Mouse (Mus musculus): Measurements from ENCODE around the gene Ooep. TPM values are rescaled to one million over a fixed set of nuclear protein-coding genes. Genes with fewer than 3 reads are reported as not detected.

The Ooep gene
- polyA plus RNA-seq (2014; fragmentation: Illumina TruSeq; extraction: RNeasy Lipid Tissue Mini Kit (QIAGEN cat#74804); ENCODE audit: low read depth, low replicate concordance): not detected

DNA sequence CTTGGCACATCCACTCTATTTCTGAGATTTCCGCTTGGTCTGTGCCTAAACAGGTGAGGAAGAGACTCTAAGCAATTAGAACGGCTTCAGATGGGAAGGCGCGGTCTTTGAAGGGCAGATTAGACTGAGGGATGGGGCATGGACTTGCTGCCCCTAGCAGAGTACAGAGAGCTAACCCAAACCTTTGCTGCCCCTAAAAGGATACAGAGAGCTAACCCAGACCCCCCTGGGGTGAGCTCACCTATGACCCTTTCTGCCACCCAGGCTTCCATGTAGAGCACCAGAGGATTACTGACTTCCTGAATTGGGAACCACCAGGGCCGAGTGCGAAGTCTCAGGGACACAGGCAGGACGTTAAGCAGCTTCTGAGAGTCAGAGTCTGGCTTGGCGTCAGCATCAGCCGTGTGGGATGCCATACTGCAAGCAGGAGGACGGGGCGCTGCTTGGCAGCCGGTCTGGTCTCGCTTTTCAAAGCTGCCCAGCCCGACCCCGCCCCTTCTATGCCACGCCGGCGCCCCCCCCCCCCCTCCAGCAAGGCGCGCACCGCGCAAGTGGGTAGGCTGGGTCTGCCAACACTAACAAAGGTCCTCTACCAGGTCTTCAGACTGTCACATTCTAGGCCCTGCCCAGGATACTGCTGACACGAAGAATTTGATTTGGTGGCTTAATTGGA is at the start of gene Ooep:
Gene Ooep (minus strand): TSS at position 613 of the 673 bp plus-strand sequence.

DNA sequence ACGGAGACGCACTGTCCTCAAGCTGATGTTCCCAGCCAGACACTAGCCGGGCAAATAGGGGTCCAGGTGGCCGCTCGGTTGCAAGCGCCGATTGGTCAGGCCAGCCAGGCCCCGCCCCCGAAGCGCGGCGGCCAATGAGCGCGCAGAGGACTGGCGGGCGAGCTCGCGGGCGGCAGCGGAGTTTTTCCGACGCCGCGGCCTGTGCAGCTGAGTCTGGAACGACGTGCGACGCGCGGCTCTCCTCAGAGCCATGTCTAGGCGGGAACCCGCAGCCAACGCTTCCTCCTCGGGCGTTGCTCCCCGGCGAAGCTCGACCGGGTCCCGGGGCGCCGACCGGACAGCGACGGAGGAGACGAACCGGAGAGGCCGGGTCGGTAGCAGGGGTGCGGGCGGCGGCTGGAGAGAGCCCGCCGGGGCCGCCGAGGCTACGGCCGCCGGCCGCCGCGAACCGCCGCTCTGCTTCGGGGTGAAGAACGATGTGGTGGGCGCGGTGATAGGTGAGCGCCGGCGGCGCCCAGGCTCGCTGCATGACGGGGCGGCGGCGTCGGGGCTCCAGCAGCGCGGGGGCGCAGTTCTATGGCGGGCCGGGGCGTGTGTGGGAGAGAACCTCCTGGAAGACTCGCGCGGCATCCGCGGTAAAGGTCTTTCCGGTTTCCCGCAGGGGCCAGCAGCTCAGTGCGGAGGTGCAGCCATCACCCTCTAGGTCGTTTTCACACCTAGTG is 17.3 kb upstream of the Ooep start, which contains the start of gene Ddx43:
Gene Ddx43 (plus strand): TSS at position 148 of the 722 bp plus-strand sequence.

DNA sequence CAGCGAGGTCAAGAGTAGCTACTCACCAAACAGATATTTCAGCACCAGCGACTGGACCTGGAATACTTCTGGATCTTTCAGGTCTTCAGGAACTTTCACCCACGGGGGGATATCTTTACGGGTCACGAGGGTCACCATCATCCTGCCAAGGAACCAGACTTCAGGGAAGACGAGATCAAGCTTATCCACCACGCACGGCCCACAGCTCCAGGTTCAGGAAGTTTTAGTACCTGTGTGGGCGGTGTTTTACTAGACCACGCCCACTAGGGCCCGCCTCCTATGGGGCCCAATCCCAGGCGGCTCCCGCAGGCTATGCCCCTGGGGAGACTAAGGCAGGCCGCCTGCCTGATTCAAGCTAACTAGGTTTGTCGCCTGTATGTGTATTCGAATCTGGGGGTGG is 10.6 kb downstream of the Ooep start, which contains the start of gene Dppa5a:
Gene Dppa5a (minus strand): TSS at position 219 of the 400 bp plus-strand sequence.

DNA sequence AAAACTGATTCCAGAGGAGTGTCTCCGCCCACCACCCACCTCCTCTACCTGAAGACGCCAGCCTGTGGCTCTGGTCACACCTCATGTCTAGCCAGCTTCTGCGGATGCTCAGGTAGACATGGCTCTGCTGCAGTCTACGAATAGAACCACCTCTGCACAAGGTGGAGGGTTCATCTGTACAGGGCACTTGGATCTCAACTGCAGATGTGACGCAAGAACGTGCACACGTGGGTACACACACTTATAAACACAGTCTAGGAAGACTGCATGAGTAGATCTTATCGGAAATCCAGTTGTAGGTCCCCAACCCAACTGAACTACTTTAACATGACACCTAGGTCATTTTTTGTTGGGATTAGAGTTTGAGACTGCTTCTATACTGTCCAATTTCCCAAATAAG is 22.9 kb downstream of the Ooep start, which contains the start of gene Gsta2:
Gene Gsta2 (minus strand): TSS at position 178 of the 400 bp plus-strand sequence.

DNA sequence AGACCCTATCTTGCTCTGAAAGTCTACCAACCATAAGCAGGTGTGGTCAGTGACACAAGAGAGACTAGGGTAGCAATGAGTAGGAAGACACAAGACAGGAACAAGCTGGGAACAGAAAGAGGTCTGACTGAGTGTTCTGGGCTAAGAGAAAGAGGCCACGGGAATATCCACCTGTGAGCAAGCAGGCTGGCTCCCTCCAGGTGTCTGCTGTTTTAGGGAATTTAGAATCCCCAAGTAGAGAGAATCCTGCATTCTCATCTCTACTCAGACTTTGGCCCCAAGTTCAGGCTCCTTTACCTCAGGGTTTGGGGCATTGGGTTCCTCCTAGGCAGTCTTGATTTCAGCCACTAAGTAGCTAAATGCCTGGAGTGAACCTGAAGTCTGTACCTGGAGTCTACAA is 51.2 kb downstream of the Ooep start, which contains the start of gene Omt2b:
Gene Omt2b (plus strand): TSS at position 301 of the 400 bp plus-strand sequence.

Other genes with a start within 250 kb of the Ooep start
- gene Gsta4, start 196.0 kb downstream of the Ooep start, polyA plus RNA-seq (2014; fragmentation: Illumina TruSeq; extraction: RNeasy Lipid Tissue Mini Kit (QIAGEN cat#74804); ENCODE audit: low read depth, low replicate concordance): 80.6 TPM
- 12.1 TPM for gene Gsta1, start 148.1 kb downstream of the Ooep start, polyA plus RNA-seq (2014; fragmentation: Illumina TruSeq; extraction: RNeasy Lipid Tissue Mini Kit (QIAGEN cat#74804); ENCODE audit: low read depth, low replicate concordance)
- 1.8 TPM for gene Gm3776, start 121.6 kb downstream of the Ooep start, polyA plus RNA-seq (2014; fragmentation: Illumina TruSeq; extraction: RNeasy Lipid Tissue Mini Kit (QIAGEN cat#74804); ENCODE audit: low read depth, low replicate concordance)
- 0.85 TPM for gene Gm10639, start 88.8 kb downstream of the Ooep start, polyA plus RNA-seq (2014; fragmentation: Illumina TruSeq; extraction: RNeasy Lipid Tissue Mini Kit (QIAGEN cat#74804); ENCODE audit: low read depth, low replicate concordance)
- gene Omt2a, start 63.9 kb downstream of the Ooep start, polyA plus RNA-seq (2014; fragmentation: Illumina TruSeq; extraction: RNeasy Lipid Tissue Mini Kit (QIAGEN cat#74804); ENCODE audit: low read depth, low replicate concordance): not detected
- gene Omt2b, start 51.1 kb downstream of the Ooep start, polyA plus RNA-seq (2014; fragmentation: Illumina TruSeq; extraction: RNeasy Lipid Tissue Mini Kit (QIAGEN cat#74804); ENCODE audit: low read depth, low replicate concordance): not detected
- gene Gsta2, start 22.9 kb downstream of the Ooep start, polyA plus RNA-seq (2014; fragmentation: Illumina TruSeq; extraction: RNeasy Lipid Tissue Mini Kit (QIAGEN cat#74804); ENCODE audit: low read depth, low replicate concordance): 236 TPM
- gene Dppa5a, start 10.5 kb downstream of the Ooep start, polyA plus RNA-seq (2014; fragmentation: Illumina TruSeq; extraction: RNeasy Lipid Tissue Mini Kit (QIAGEN cat#74804); ENCODE audit: low read depth, low replicate concordance): not detected
- not detected for gene Ddx43, start 17.1 kb upstream of the Ooep start, polyA plus RNA-seq (2014; fragmentation: Illumina TruSeq; extraction: RNeasy Lipid Tissue Mini Kit (QIAGEN cat#74804); ENCODE audit: low read depth, low replicate concordance)
- 0.45 TPM for gene Cgas, start 64.5 kb upstream of the Ooep start, polyA plus RNA-seq (2014; fragmentation: Illumina TruSeq; extraction: RNeasy Lipid Tissue Mini Kit (QIAGEN cat#74804); ENCODE audit: low read depth, low replicate concordance)
- gene Mto1, start 69.5 kb upstream of the Ooep start, polyA plus RNA-seq (2014; fragmentation: Illumina TruSeq; extraction: RNeasy Lipid Tissue Mini Kit (QIAGEN cat#74804); ENCODE audit: low read depth, low replicate concordance): 15.4 TPM
- gene Gm17324, start 70.1 kb upstream of the Ooep start, polyA plus RNA-seq (2014; fragmentation: Illumina TruSeq; extraction: RNeasy Lipid Tissue Mini Kit (QIAGEN cat#74804); ENCODE audit: low read depth, low replicate concordance): not detected
- 3,578 TPM for gene Eef1a1, start 110.4 kb upstream of the Ooep start, polyA plus RNA-seq (2014; fragmentation: Illumina TruSeq; extraction: RNeasy Lipid Tissue Mini Kit (QIAGEN cat#74804); ENCODE audit: low read depth, low replicate concordance)
- 20.1 TPM for gene Slc17a5, start 209.3 kb upstream of the Ooep start, polyA plus RNA-seq (2014; fragmentation: Illumina TruSeq; extraction: RNeasy Lipid Tissue Mini Kit (QIAGEN cat#74804); ENCODE audit: low read depth, low replicate concordance)
- gene Cd109, start 236.8 kb upstream of the Ooep start, polyA plus RNA-seq (2014; fragmentation: Illumina TruSeq; extraction: RNeasy Lipid Tissue Mini Kit (QIAGEN cat#74804); ENCODE audit: low read depth, low replicate concordance): not detected

All from liver, adult 10 weeks (tissue).